Mouse (Mus musculus) erythroblast, embryonic 14.5 days (primary cell): ENCODE data around the gene Epo. TPM values are rescaled to one million over a fixed set of nuclear protein-coding genes. Genes with fewer than 3 reads are reported as not detected.

ENCODE experiments used
- H3K27me3 ChIP-seq: 2 replicates; pipeline ENCODE4 v1.6.1; 2012; ENCODE audit warnings: inconsistent platforms; ENCODE audit not compliant: control insufficient read depth
- H3K36me3 ChIP-seq: 2 replicates; pipeline ENCODE4 v1.6.1; 2012; ENCODE audit warnings: mild to moderate bottlenecking, inconsistent platforms; ENCODE audit not compliant: control insufficient read depth
- H3K4me1 ChIP-seq: 2 replicates; pipeline ENCODE4 v1.6.1; 2012; ENCODE audit warnings: inconsistent platforms; ENCODE audit not compliant: control insufficient read depth
- H3K4me3 ChIP-seq: replicated peaks from 2 replicates; pipeline ENCODE3; 2012; ENCODE audit warnings: moderate library complexity, mild to moderate bottlenecking, inconsistent platforms
- H3K9me3 ChIP-seq: 2 replicates; pipeline ENCODE4 v1.6.1; 2012; ENCODE audit warnings: low read length, inconsistent platforms, mixed read lengths; ENCODE audit not compliant: control insufficient read depth
- GATA1 ChIP-seq: IDR thresholded peaks from 2 replicates; pipeline ENCODE4 v1.6.1; 2012; ENCODE audit warnings: low read length, inconsistent platforms, mixed read lengths
- TAL1 ChIP-seq: IDR thresholded peaks from 3 replicates; pipeline ENCODE4 v1.6.1; 2012; ENCODE audit warnings: low read length, inconsistent platforms, mixed read lengths
- polyA plus RNA-seq: library from polyadenylated mRNA; stranded (reverse); fragments of >175 nt; gene quantifications from 2 replicates; pipeline ENCODE4 v1.2.3, GENCODE M21; 2012

Gene Epo
- polyA plus RNA-seq, 1 experiment, result not detected

DNA sequence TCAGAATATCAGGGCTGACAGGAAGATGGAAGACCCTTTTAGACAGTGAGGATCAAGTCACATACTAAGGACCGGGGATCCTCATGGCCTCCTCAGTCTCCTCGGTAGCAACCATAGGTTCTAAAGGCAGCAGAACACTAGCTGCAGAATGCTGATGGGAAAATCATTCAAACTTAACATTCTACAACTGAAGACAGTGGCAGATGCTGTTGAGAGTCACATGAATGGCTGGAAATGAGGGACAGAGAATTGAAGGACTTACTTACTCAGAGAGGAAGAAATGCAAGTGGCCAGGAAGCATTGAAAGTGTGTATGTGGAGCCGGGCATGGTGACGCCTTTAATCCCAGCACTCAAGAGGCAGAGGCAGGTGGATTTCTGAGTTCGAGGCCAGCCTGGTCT is 56.1 kb downstream of the Epo start, which contains the start of gene Zan:
TSS of gene Zan (minus strand) at position 101 of the 400 bp plus-strand sequence.
- no peaks in the 10 kb centered on the region for H3K9me3 ChIP-seq
- H3K4me3 ChIP-seq, result no peak within 1 kb of the TSS
- no peak for TF ChIP-seq GATA1
- no peak for TF ChIP-seq TAL1
- no peaks in the 10 kb centered on the region for H3K36me3 ChIP-seq
- H3K27me3 ChIP-seq, result no peaks in the 10 kb centered on the region; the same call in 1 of the 2 replicates
- peaks cover 3% of the 10 kb centered on the region; the same call in 1 of the 2 replicates for H3K4me1 ChIP-seq

DNA sequence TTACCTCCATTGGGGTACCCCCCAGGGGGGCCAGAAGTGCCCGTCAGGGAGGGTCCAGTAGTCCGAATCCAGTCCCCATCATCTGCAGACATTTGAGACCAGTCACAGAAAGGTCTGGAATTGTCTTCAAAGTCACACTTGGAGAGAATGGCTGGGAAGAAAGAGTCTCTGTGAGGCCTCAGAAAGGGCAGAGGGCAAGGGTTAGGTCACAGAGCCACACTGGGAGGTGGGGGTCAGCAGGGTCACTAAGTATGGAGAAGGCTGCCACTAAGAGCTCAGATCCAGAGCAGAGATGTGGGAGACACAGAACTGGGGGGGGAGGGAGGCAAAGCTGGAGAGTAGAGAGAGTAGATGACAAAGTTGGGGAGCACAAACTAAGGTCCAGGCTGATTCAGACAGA is 58.7 kb downstream of the Epo start:
- Histone ChIP-seq H3K9me3 (no peaks in the 10 kb centered on the region), H3K27me3 (no peaks in the 10 kb centered on the region), H3K4me3 (no peak overlapping the region), H3K4me1 (peaks cover 3% of the 10 kb centered on the region; the same call in 1 of the 2 replicates), H3K36me3 (no peaks in the 10 kb centered on the region)
- TF ChIP-seq TAL1 (no peak), GATA1 (no peak)

- Histone ChIP-seq H3K4me3 (no peak overlapping the region), H3K4me1 (peaks cover 3% of the 10 kb centered on the region; the same call in 1 of the 2 replicates), H3K9me3 (no peaks in the 10 kb centered on the region), H3K36me3 (no peaks in the 10 kb centered on the region), H3K27me3 (no peaks in the 10 kb centered on the region)
- no peak for TF ChIP-seq GATA1
- TF ChIP-seq TAL1, result no peak
Measured at GRCm38 (mm10) chr5:137472252-137472904, 60.7 kb downstream of the Epo start.

GRCm38 (mm10) chr5:137466946-137467345 is 66.1 kb downstream of the Epo start:
- Histone ChIP-seq H3K36me3 (no peaks in the 10 kb centered on the region), H3K4me1 (peaks cover under 1% of the 10 kb centered on the region; the same call in 1 of the 2 replicates), H3K9me3 (no peaks in the 10 kb centered on the region), H3K4me3 (no peak overlapping the region), H3K27me3 (no peaks in the 10 kb centered on the region)
- no peak for TF ChIP-seq GATA1
- TF ChIP-seq TAL1, result no peak

DNA sequence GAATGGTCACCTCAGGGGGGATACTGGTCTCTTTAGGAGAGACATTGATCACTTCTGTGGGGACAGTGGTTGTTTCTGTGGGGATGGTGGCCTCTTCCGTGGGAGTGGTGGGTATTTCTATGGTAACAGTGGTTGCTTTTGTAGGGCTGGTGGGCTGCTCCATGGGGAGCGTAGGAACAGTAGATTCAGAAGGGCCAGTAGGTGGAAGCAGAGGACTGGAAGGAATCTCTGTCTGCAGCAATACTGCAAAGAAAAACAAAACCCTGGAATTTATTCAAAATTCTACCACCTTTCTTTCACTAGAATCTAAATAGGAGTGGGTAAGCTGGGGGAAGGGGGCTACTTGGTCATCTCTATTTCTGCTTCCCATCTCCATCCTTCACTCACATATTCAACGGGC is 68.0 kb downstream of the Epo start:
- TF ChIP-seq GATA1 (no peak), TAL1 (no peak)
- no peak overlapping the region for H3K4me3 ChIP-seq
- no peaks in the 10 kb centered on the region for H3K27me3 ChIP-seq
- no peaks in the 10 kb centered on the region for H3K36me3 ChIP-seq
- no peaks in the 10 kb centered on the region for H3K9me3 ChIP-seq
- H3K4me1 ChIP-seq, result no peaks in the 10 kb centered on the region

- Histone ChIP-seq H3K27me3 (no peaks in the 10 kb centered on the region), H3K36me3 (no peaks in the 10 kb centered on the region), H3K4me3 (no peak overlapping the region), H3K9me3 (no peaks in the 10 kb centered on the region), H3K4me1 (no peaks in the 10 kb centered on the region)
- TF ChIP-seq TAL1 (no peak), GATA1 (no peak)
Measured at GRCm38 (mm10) chr5:137455866-137456591, 77.0 kb downstream of the Epo start.

- Histone ChIP-seq H3K9me3 (no peaks in the 10 kb centered on the region), H3K4me3 (no peak overlapping the region), H3K4me1 (no peaks in the 10 kb centered on the region), H3K36me3 (no peaks in the 10 kb centered on the region), H3K27me3 (no peaks in the 10 kb centered on the region)
- TF ChIP-seq TAL1 (no peak), GATA1 (no peak)
Measured at GRCm38 (mm10) chr5:137455206-137455605, 77.8 kb downstream of the Epo start.

DNA sequence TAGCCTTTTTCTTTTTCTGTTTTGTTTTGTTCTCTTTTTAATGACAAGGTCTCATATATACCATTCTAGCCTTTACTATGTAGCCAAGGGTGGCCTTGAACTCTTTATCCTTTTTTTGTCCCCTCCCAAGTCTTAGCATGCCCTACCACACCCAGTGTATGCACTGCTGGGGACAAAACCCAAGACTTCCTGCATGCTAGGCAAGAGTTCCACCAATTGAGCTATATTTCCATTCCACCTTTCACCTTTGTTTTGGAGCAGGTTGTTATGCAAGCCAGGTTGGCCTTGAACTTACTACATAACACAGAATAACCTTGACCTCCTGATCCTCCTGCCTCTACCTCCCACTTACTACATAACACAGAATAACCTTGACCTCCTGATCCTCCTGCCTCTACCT is 87.5 kb downstream of the Epo start:
- Histone ChIP-seq H3K4me1 (no peaks in the 10 kb centered on the region), H3K4me3 (no peak overlapping the region), H3K9me3 (no peaks in the 10 kb centered on the region), H3K36me3 (no peaks in the 10 kb centered on the region), H3K27me3 (no peaks in the 10 kb centered on the region)
- TF ChIP-seq TAL1 (no peak), GATA1 (no peak)

DNA sequence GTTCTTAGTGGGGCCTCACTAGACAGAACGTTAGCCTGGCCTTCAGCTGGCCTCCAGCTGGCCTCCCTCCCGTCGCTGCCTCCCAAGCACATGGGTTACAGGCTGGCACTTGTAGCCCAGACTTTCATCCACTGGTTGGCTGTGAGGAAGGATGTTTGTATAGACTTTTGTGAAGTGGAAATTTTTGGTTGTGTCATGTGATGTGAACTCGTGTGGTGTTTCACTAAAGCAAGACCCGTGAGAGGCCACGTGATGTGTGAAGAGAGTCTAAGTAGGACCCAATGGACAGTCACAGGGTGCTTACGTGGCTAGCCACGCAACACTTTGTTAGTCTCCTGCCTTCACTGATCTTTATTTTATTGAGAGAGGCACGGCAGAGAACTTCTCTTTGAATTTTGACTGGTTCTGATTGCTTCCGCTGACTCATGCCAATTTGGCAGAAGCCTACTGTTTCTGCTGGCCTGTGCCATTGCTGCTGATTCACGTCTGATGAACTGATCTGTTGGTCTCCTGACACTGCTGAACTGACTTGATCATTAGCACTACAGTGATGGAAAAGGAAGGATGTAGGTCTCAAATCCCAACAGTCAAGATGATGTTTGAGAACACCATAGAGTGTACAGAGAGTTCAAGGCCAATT is 92.7 kb downstream of the Epo start:
- no peaks in the 10 kb centered on the region for H3K9me3 ChIP-seq
- no peaks in the 10 kb centered on the region for H3K4me1 ChIP-seq
- H3K36me3 ChIP-seq, result no peaks in the 10 kb centered on the region
- no peak overlapping the region for H3K4me3 ChIP-seq
- no peaks in the 10 kb centered on the region for H3K27me3 ChIP-seq
- TF ChIP-seq GATA1, result no peak
- TF ChIP-seq TAL1, result no peak
